24 mouse cellular contexts compared by ENCODE assay signal in the genomic region with DNA sequence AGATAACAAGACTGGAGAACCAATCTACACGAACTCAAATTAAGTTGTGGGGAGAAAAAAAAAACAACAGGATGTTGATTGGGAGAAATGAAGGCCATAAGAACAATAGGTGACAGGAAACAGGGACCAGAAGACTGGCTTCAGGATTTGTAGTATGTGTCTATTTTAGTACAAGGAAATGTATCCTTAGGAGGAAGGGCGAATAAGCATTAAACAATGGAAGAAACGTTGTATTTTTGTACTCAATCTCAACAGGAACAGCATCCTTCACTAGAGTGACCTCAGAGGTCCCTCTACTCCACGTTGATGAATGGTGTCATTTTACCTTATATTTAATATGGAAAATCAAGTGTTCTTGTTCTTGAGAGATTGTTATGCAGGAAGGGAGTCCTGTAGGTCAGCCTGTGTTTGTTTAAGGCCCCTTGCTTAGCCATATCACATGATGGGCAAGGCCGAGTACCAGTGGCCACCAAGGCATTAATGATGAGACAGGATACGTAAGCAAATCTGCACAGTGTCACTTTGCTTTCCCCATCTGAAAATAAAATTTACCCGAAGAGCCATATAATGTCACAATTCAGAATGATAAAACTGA.
DNase-seq lines count a peak whose midpoint lies in the region; ATAC-seq and TF ChIP-seq lines count a peak whose summit lies in the region.
"Had no signal": no experiment of that assay in that cellular context is flagged by ENCODE, and none has a peak within 500 bp of the region (broad histone marks: within the 10 kb centered on the region; RNA-seq: fewer than 3 reads in every experiment).

No protein-coding gene starts in this region.

- no peak overlapping the region for H3K27ac ChIP-seq in heart, embryonic 10.5 days
- H3K27ac ChIP-seq in lung, postnatal 0 days (ENCODE audit: low read length): peak overlapping the region; percentile 26; the same call in 1 of the 2 replicates
- H3K27ac ChIP-seq: embryonic facial prominence, embryonic 13.5 days; hindbrain, embryonic 15.5 days; intestine, embryonic 15.5 days; limb, embryonic 13.5 days; midbrain, embryonic 15.5 days had no signal

- DNase-seq in heart, adult 9 months (ENCODE audit: low spot score in 2 of 2): peak; percentile 8 to 51
- no peak for DNase-seq in heart, embryonic 10.5 days (ENCODE audit: low spot score)
- peak; percentile 23 for DNase-seq in kidney, adult 9 months
- no peak for DNase-seq in kidney, postnatal 10 days
- peak; percentile 53 for DNase-seq in lung, postnatal 0 days (ENCODE audit: low spot score)
- no peak for DNase-seq in lung, adult 2 months
- DNase-seq in retina, embryonic 14.5 days (ENCODE audit: low spot score): no peak
- DNase-seq: adrenal gland, postnatal 14 days; cerebellum, adult 11 months; cerebellum, postnatal 10 days; gastrocnemius, postnatal 36 days; heart, postnatal 14 days; layer of hippocampus, postnatal 36 days; spleen, adult 18-20 months; thymus, postnatal 4 days had no signal

- no peaks in the 10 kb centered on the region for H3K9me3 ChIP-seq in heart, embryonic 10.5 days
- H3K9me3 ChIP-seq in lung, postnatal 0 days (ENCODE audit: low read length): no peaks in the 10 kb centered on the region
- H3K9me3 ChIP-seq: embryonic facial prominence, embryonic 13.5 days; hindbrain, embryonic 15.5 days; intestine, embryonic 15.5 days; limb, embryonic 13.5 days; midbrain, embryonic 15.5 days had no signal

- H3K4me2 ChIP-seq in lung, postnatal 0 days (replicated peaks; ENCODE audit: low read depth, low read length): no peak overlapping the region
- H3K4me2 ChIP-seq: embryonic facial prominence, embryonic 13.5 days; hindbrain, embryonic 15.5 days; intestine, embryonic 15.5 days; limb, embryonic 13.5 days; midbrain, embryonic 15.5 days had no signal

- no peaks in the 10 kb centered on the region for H3K27me3 ChIP-seq in heart, embryonic 10.5 days (ENCODE audit: insufficient read depth, poor library complexity, severe bottlenecking)
- no peaks in the 10 kb centered on the region for H3K27me3 ChIP-seq in lung, postnatal 0 days (replicated peaks; ENCODE audit: insufficient read depth, low read length)
- H3K27me3 ChIP-seq: CH12.LX; embryonic facial prominence, embryonic 13.5 days; hindbrain, embryonic 15.5 days; intestine, embryonic 15.5 days; limb, embryonic 13.5 days; midbrain, embryonic 15.5 days had no signal

- peak; percentile 85 for ATAC-seq in lung, postnatal 0 days
- ATAC-seq: forebrain, embryonic 16.5 days; intestine, embryonic 15.5 days; midbrain, embryonic 15.5 days had no signal

- no peaks in the 10 kb centered on the region for H3K4me1 ChIP-seq in heart, embryonic 10.5 days
- H3K4me1 ChIP-seq in lung, postnatal 0 days (ENCODE audit: insufficient read depth, low read depth, low read length): no peaks in the 10 kb centered on the region
- H3K4me1 ChIP-seq in lung, adult 2 months (ENCODE audit: control insufficient read depth, insufficient read depth, low read length): peaks cover 3% of the 10 kb centered on the region
- H3K4me1 ChIP-seq: hindbrain, embryonic 15.5 days; intestine, embryonic 15.5 days; limb, embryonic 13.5 days; midbrain, embryonic 15.5 days had no signal

- WGBS in heart, embryonic 10.5 days: 59% methylated on average over 7 of the region's 7 CpGs
- WGBS in lung, postnatal 0 days: 43% methylated on average over 7 of the region's 7 CpGs
- WGBS in lung, adult 2 months: 44% methylated on average over 7 of the region's 7 CpGs

- H3K36me3 ChIP-seq in heart, embryonic 10.5 days: no peaks in the 10 kb centered on the region
- no peaks in the 10 kb centered on the region for H3K36me3 ChIP-seq in lung, postnatal 0 days (ENCODE audit: insufficient read depth, low read length)
- H3K36me3 ChIP-seq: embryonic facial prominence, embryonic 13.5 days; hindbrain, embryonic 15.5 days; intestine, embryonic 15.5 days; limb, embryonic 13.5 days; midbrain, embryonic 15.5 days had no signal

- TF ChIP-seq POLR2A in lung, adult 2 months (IDR thresholded peaks at IDR 0.05; ENCODE audit: borderline replicate concordance, extremely low read depth, low read depth, low read length): no peak

- peak; percentile 96 for TF ChIP-seq EP300 in lung, postnatal 0 days (IDR thresholded peaks at IDR 0.05)

- no peak overlapping the region for H3K9ac ChIP-seq in lung, postnatal 0 days (replicated peaks; ENCODE audit: low read depth)
- H3K9ac ChIP-seq: embryonic facial prominence, embryonic 13.5 days; hindbrain, embryonic 15.5 days; intestine, embryonic 15.5 days; limb, embryonic 13.5 days; midbrain, embryonic 15.5 days had no signal

- H3K4me3 ChIP-seq in heart, embryonic 10.5 days: no peak overlapping the region
- no peak overlapping the region for H3K4me3 ChIP-seq in lung, postnatal 0 days (ENCODE audit: low read depth, low read length)
- H3K4me3 ChIP-seq in lung, adult 2 months (replicated peaks; ENCODE audit: extremely low read depth, low read depth, low read length): no peak overlapping the region
- H3K4me3 ChIP-seq: embryonic facial prominence, embryonic 13.5 days; hindbrain, embryonic 15.5 days; intestine, embryonic 15.5 days; layer of hippocampus, adult 2 months; limb, embryonic 13.5 days; midbrain, embryonic 15.5 days; myocyte had no signal

- no peak for TF ChIP-seq CTCF in lung, postnatal 0 days (IDR thresholded peaks at IDR 0.05)
- no peak for TF ChIP-seq CTCF in lung, adult 2 months (IDR thresholded peaks at IDR 0.05; ENCODE audit: insufficient read depth, low read length)

Comparison
In these comparisons a context has a peak if more than half of its experiments do, and no peak if none do; other contexts are left out.
1. DNase-seq: peak in heart, adult 9 months (2 of 2), kidney, adult 9 months (single experiment) and lung, postnatal 0 days (single experiment); none in heart, embryonic 10.5 days (single experiment), kidney, postnatal 10 days (single experiment), lung, adult 2 months (single experiment) and retina, embryonic 14.5 days (single experiment).